Mouse (Mus musculus) hindbrain, embryonic 11.5 days (tissue): ENCODE measurements around the gene Mrpl43. TPM values are rescaled to one million over a fixed set of nuclear protein-coding genes. Genes with fewer than 3 reads are reported as not detected.
A peak's percentile ranks its signal among the peaks of the same experiment; 100 is the strongest.
"Not testable (repeated sequence)": the region's sequence is repeated elsewhere in the genome, so short reads cannot be mapped to it uniquely, and the experiment has no call there.

Experiments
- ATAC-seq: fragments of 200-750 bp; cut with Nextera tagmentation; 2 replicates; pipeline ENCODE4 v1.8.0; 2017; ENCODE audit warnings: mild to moderate bottlenecking, moderate TSS enrichment, moderate library complexity; ENCODE audit not compliant: low FRiP score
- DNase-seq: peaks from one replicate; pipeline ENCODE4 v3.0.0-alpha.2; 2015; ENCODE audit warnings: low spot score
- H3K27ac ChIP-seq: fragments of 300-500 bp; sonication (generic); 2 replicates; pipeline ENCODE4 v1.5.1; 2014; ENCODE audit warnings: mild to moderate bottlenecking, low read depth, low read length
- H3K27me3 ChIP-seq: fragments of 300-500 bp; sonication (generic); 2 replicates; pipeline ENCODE4 v1.6.1; 2014; ENCODE audit warnings: mild to moderate bottlenecking, low read length, moderate library complexity, mixed read lengths; ENCODE audit not compliant: control insufficient read depth, insufficient read depth
- H3K36me3 ChIP-seq: fragments of 300-500 bp; sonication (generic); 2 replicates; pipeline ENCODE4 v1.6.1; 2014; ENCODE audit warnings: mild to moderate bottlenecking, low read length, moderate library complexity, mixed read lengths; ENCODE audit not compliant: control insufficient read depth, insufficient read depth
- H3K4me1 ChIP-seq: fragments of 300-500 bp; sonication (generic); replicated peaks from 2 replicates; pipeline ENCODE4 v1.6.1; 2014; ENCODE audit warnings: low read length, mixed read lengths; ENCODE audit not compliant: control insufficient read depth, insufficient read depth
- H3K4me2 ChIP-seq: fragments of 300-500 bp; sonication (generic); replicated peaks from 2 replicates; pipeline ENCODE4 v1.6.1; 2014; ENCODE audit warnings: mild to moderate bottlenecking, low read depth, low read length
- H3K4me3 ChIP-seq: fragments of 300-500 bp; sonication (generic); 2 replicates; pipeline ENCODE4 v1.5.1; 2014; ENCODE audit warnings: low read depth, low read length
- H3K9ac ChIP-seq: fragments of 300-500 bp; sonication (generic); 2 replicates; pipeline ENCODE4 v1.6.1; 2014; ENCODE audit warnings: low read depth, low read length
- H3K9me3 ChIP-seq: fragments of 300-500 bp; sonication (generic); 2 replicates; pipeline ENCODE4 v1.6.1; 2016; ENCODE audit warnings: low read length; ENCODE audit not compliant: control insufficient read depth
- WGBS: fragments of 180-500 bp; shearing (Covaris S2); extraction: QIAGEN DNeasy Blood & Tissue Kit; methylation state at CpG from one replicate; pipeline ENCODE4 v1.1.7; 2014; 5-methylcytosine and 5-hydroxymethylcytosine counted together
- polyA plus RNA-seq: library from polyadenylated mRNA; unstranded; fragments of >200 nt; fragmentation: Nextera tagmentation; extraction: Ambion mirVana; gene quantifications from 2 replicates; pipeline ENCODE4 v1.2.1, GENCODE M21; 2014

Gene Mrpl43
- polyA plus RNA-seq, 1 experiment from 2014 or later, result 75.0 TPM

GRCm38 (mm10) chr19:45046523-45047321 is 40.5 kb upstream of the Mrpl43 start:
- DNase-seq (peak; percentile 79), ATAC-seq (peak; percentile 65)
- H3K4me2 ChIP-seq, result peak overlapping the region; percentile 55
- WGBS, result 2% methylated on average over 34 of the region's 34 CpGs
- H3K9ac ChIP-seq, result peak overlapping the region; percentile 74
- no peaks in the 10 kb centered on the region for H3K9me3 ChIP-seq
- H3K36me3 ChIP-seq, result no peaks in the 10 kb centered on the region
- H3K27ac ChIP-seq, result peak overlapping the region; percentile 43; the same call in 1 of the 2 replicates
- H3K4me1 ChIP-seq, result peaks cover 8% of the 10 kb centered on the region; the same call in 1 of the 2 replicates
- peaks cover 15% of the 10 kb centered on the region for H3K27me3 ChIP-seq
- peak overlapping the region; percentile 46 for H3K4me3 ChIP-seq

- no peaks in the 10 kb centered on the region for H3K9me3 ChIP-seq
- ATAC-seq (no peak), DNase-seq (no peak)
- no peak within 1 kb of the TSS for H3K27ac ChIP-seq
- H3K27me3 ChIP-seq, result peaks cover 15% of the 10 kb centered on the region
- H3K36me3 ChIP-seq, result no peaks in the 10 kb centered on the region
- H3K4me1 ChIP-seq, result peaks cover 8% of the 10 kb centered on the region; the same call in 1 of the 2 replicates
- H3K4me3 ChIP-seq, result peak within 1 kb of the TSS; percentile 46
- 81% methylated on average over 5 of the region's 5 CpGs for WGBS
- H3K4me2 ChIP-seq, result peak within 1 kb of the TSS; percentile 55
- H3K9ac ChIP-seq, result no peak within 1 kb of the TSS; the same call in 1 of the 2 replicates
Observed at GRCm38 (mm10) chr19:45045651-45046050, 39.4 kb upstream of the Mrpl43 start, which contains the start of gene Pdzd7. Gene Pdzd7, minus strand, starts transcription at chr19:45045717.

GRCm38 (mm10) chr19:45045236-45045635 is 39.0 kb upstream of the Mrpl43 start:
- WGBS, result 48% methylated on average over 15 of the region's 15 CpGs
- Histone ChIP-seq H3K9me3 (no peaks in the 10 kb centered on the region), H3K4me1 (peaks cover 8% of the 10 kb centered on the region; the same call in 1 of the 2 replicates), H3K4me2 (no peak overlapping the region), H3K4me3 (no peak overlapping the region), H3K36me3 (no peaks in the 10 kb centered on the region), H3K27me3 (peaks cover 15% of the 10 kb centered on the region), H3K27ac (no peak overlapping the region), H3K9ac (no peak overlapping the region)
- DNase-seq, result no peak
- ATAC-seq, result no peak

GRCm38 (mm10) chr19:45044389-45044927 is 38.2 kb upstream of the Mrpl43 start:
- no peak overlapping the region for H3K27ac ChIP-seq
- no peaks in the 10 kb centered on the region for H3K36me3 ChIP-seq
- no peak overlapping the region for H3K4me2 ChIP-seq
- no peak for ATAC-seq
- H3K27me3 ChIP-seq, result peaks cover 15% of the 10 kb centered on the region
- no peaks in the 10 kb centered on the region for H3K9me3 ChIP-seq
- H3K4me3 ChIP-seq, result no peak overlapping the region
- DNase-seq, result no peak
- no peak overlapping the region for H3K9ac ChIP-seq
- H3K4me1 ChIP-seq, result peaks cover 8% of the 10 kb centered on the region; the same call in 1 of the 2 replicates
- WGBS, result 65% methylated on average over 11 of the region's 11 CpGs

GRCm38 (mm10) chr19:45040214-45040613 is 34.0 kb upstream of the Mrpl43 start:
- ATAC-seq (no peak), DNase-seq (no peak)
- Histone ChIP-seq H3K36me3 (no peaks in the 10 kb centered on the region), H3K4me1 (no peaks in the 10 kb centered on the region; the same call in 1 of the 2 replicates), H3K4me2 (no peak overlapping the region), H3K4me3 (no peak overlapping the region), H3K9ac (no peak overlapping the region), H3K9me3 (no peaks in the 10 kb centered on the region), H3K27me3 (peaks cover 3% of the 10 kb centered on the region), H3K27ac (no peak overlapping the region)
- WGBS, result 52% methylated on average over 13 of the region's 13 CpGs

- not testable (repeated sequence) for H3K27me3 ChIP-seq
Observed at GRCm38 (mm10) chr19:45038198-45038597, 32.0 kb upstream of the Mrpl43 start.

GRCm38 (mm10) chr19:45036867-45037266 is 30.6 kb upstream of the Mrpl43 start:
- no peak overlapping the region for H3K9ac ChIP-seq
- no peaks in the 10 kb centered on the region for H3K36me3 ChIP-seq
- no peak overlapping the region for H3K4me2 ChIP-seq
- peak; percentile 63 for DNase-seq
- H3K9me3 ChIP-seq, result no peaks in the 10 kb centered on the region
- no peaks in the 10 kb centered on the region for H3K27me3 ChIP-seq
- WGBS, result 25% methylated on average over 16 of the region's 16 CpGs
- no peak overlapping the region for H3K27ac ChIP-seq
- H3K4me3 ChIP-seq, result no peak overlapping the region
- H3K4me1 ChIP-seq, result no peaks in the 10 kb centered on the region; the same call in 1 of the 2 replicates
- 0 out of 2 replicates have a peak, but pooled peaks have one; percentile 22 for ATAC-seq

More at GRCm38 (mm10) chr19:45038198-45038597, 32.0 kb upstream of the Mrpl43 start:
- not testable (repeated sequence) for H3K27ac ChIP-seq, DNase-seq, H3K4me2 ChIP-seq, H3K4me1 ChIP-seq, H3K4me3 ChIP-seq, H3K9me3 ChIP-seq, ATAC-seq, H3K36me3 ChIP-seq, H3K9ac ChIP-seq
- WGBS, result 92% methylated on average over 7 of the region's 7 CpGs

- WGBS, result 49% methylated on average over 17 of the region's 17 CpGs
- no peak for DNase-seq
- H3K4me3 ChIP-seq, result no peak overlapping the region
- no peak for ATAC-seq
- no peaks in the 10 kb centered on the region for H3K36me3 ChIP-seq
- H3K27ac ChIP-seq, result no peak overlapping the region
- no peaks in the 10 kb centered on the region for H3K27me3 ChIP-seq
- no peaks in the 10 kb centered on the region for H3K9me3 ChIP-seq
- H3K4me2 ChIP-seq, result no peak overlapping the region
- no peak overlapping the region for H3K9ac ChIP-seq
- H3K4me1 ChIP-seq, result no peaks in the 10 kb centered on the region; the same call in 1 of the 2 replicates
Observed at GRCm38 (mm10) chr19:45032570-45033332, 26.5 kb upstream of the Mrpl43 start.
